Mouse (Mus musculus) heart, embryonic 11.5 days (tissue): Measurements from ENCODE around the gene Prorsd1. TPM values are rescaled to one million over a fixed set of nuclear protein-coding genes. Genes with fewer than 3 reads are reported as not detected.

Experiments
- ATAC-seq: fragments of 200-750 bp; cut with Nextera tagmentation; replicated peaks from 2 replicates; pipeline ENCODE4 v1.8.0; 2017; ENCODE audit warnings: moderate library complexity; ENCODE audit not compliant: insufficient number of reproducible peaks, low FRiP score, low TSS enrichment
- H3K27ac ChIP-seq: fragments of 300-500 bp; sonication (generic); 2 replicates; pipeline ENCODE4 v1.5.1; 2014; ENCODE audit warnings: mild to moderate bottlenecking, low read depth, low read length
- H3K27me3 ChIP-seq: fragments of 300-500 bp; sonication (generic); 2 replicates; pipeline ENCODE4 v1.6.1; 2014; ENCODE audit warnings: mild to moderate bottlenecking, low read length, mixed read lengths; ENCODE audit not compliant: control insufficient read depth, insufficient read depth
- H3K36me3 ChIP-seq: fragments of 300-500 bp; sonication (generic); 2 replicates; pipeline ENCODE4 v1.6.1; 2014; ENCODE audit warnings: mild to moderate bottlenecking, low read length, moderate library complexity, mixed read lengths; ENCODE audit not compliant: control insufficient read depth, insufficient read depth
- H3K4me1 ChIP-seq: fragments of 300-500 bp; sonication (generic); 2 replicates; pipeline ENCODE4 v1.6.1; 2014; ENCODE audit warnings: low read length; ENCODE audit not compliant: control insufficient read depth, insufficient read depth
- H3K4me2 ChIP-seq: fragments of 300-500 bp; sonication (generic); 2 replicates; pipeline ENCODE4 v1.6.1; 2014; ENCODE audit warnings: mild to moderate bottlenecking, moderate library complexity
- H3K4me3 ChIP-seq: fragments of 300-500 bp; sonication (generic); 2 replicates; pipeline ENCODE4 v1.5.1; 2014; ENCODE audit warnings: low read depth, low read length
- H3K9ac ChIP-seq: fragments of 300-500 bp; sonication (generic); 2 replicates; pipeline ENCODE4 v1.6.1; 2014; ENCODE audit warnings: mild to moderate bottlenecking, low read depth, low read length, moderate library complexity
- H3K9me3 ChIP-seq: fragments of 300-500 bp; sonication (generic); replicated peaks from 2 replicates; pipeline ENCODE4 v1.6.1; 2016; ENCODE audit warnings: low read length; ENCODE audit not compliant: control insufficient read depth
- WGBS: fragments of 180-500 bp; shearing (Covaris S2); extraction: QIAGEN DNeasy Blood & Tissue Kit; methylation state at CpG from one replicate; pipeline ENCODE4 v1.1.7; 2014; ENCODE audit not compliant: insufficient replicate concordance; 5-methylcytosine and 5-hydroxymethylcytosine counted together
- polyA plus RNA-seq: library from polyadenylated mRNA; unstranded; fragments of >200 nt; fragmentation: Nextera tagmentation; extraction: Ambion mirVana; gene quantifications from 2 replicates; pipeline ENCODE4 v1.2.1, GENCODE M21; 2014

Gene Prorsd1
- 29.1 and 32.8 TPM in 2 replicates for polyA plus RNA-seq

GRCm38 (mm10) chr11:29514682-29515412 lies at the start of gene Prorsd1:
Gene Prorsd1 (minus strand): TSS chr11:29515033.
- Histone ChIP-seq H3K9ac (peak within 1 kb of the TSS; percentile 80), H3K4me2 (peak within 1 kb of the TSS; percentile 69), H3K9me3 (no peaks in the 10 kb centered on the region), H3K36me3 (peaks cover 4% of the 10 kb centered on the region), H3K27me3 (no peaks in the 10 kb centered on the region), H3K27ac (no peak within 1 kb of the TSS), H3K4me3 (peak within 1 kb of the TSS; percentile 55), H3K4me1 (no peaks in the 10 kb centered on the region)
- ATAC-seq: peak; percentile 99
- 2% methylated on average over 40 of the region's 40 CpGs for WGBS

GRCm38 (mm10) chr11:29563406-29563805 lies 48.6 kb upstream of the Prorsd1 start:
- Histone ChIP-seq H3K4me2 (no peak overlapping the region), H3K36me3 (no peaks in the 10 kb centered on the region), H3K4me1 (no peaks in the 10 kb centered on the region), H3K27me3 (no peaks in the 10 kb centered on the region), H3K27ac (no peak overlapping the region), H3K9ac (no peak overlapping the region), H3K9me3 (no peaks in the 10 kb centered on the region), H3K4me3 (no peak overlapping the region)
- 80% methylated on average over 2 of the region's 2 CpGs for WGBS
- no peak for ATAC-seq

- 82% methylated on average over 3 of the region's 3 CpGs for whole genome bisulfite sequencing
Measured at GRCm38 (mm10) chr11:29560990-29561389, 46.2 kb upstream of the Prorsd1 start.

GRCm38 (mm10) chr11:29560452-29560851 lies 45.6 kb upstream of the Prorsd1 start:
- 80% methylated on average over 9 of the region's 9 CpGs for WGBS
- H3K27me3 ChIP-seq: no peaks in the 10 kb centered on the region

More at GRCm38 (mm10) chr11:29560990-29561389, 46.2 kb upstream of the Prorsd1 start:
- Histone ChIP-seq H3K27me3 (no peaks in the 10 kb centered on the region), H3K4me2 (no peak overlapping the region), H3K36me3 (no peaks in the 10 kb centered on the region), H3K27ac (no peak overlapping the region), H3K9me3 (no peaks in the 10 kb centered on the region), H3K9ac (no peak overlapping the region), H3K4me3 (no peak overlapping the region), H3K4me1 (no peaks in the 10 kb centered on the region)
- no peak for ATAC-seq

GRCm38 (mm10) chr11:29549425-29549778 lies 34.6 kb upstream of the Prorsd1 start:
- H3K4me1 ChIP-seq: peaks cover 4% of the 10 kb centered on the region; the same call in 1 of the 2 replicates
- no peaks in the 10 kb centered on the region for H3K9me3 ChIP-seq
- no peak overlapping the region for H3K9ac ChIP-seq
- no peak overlapping the region for H3K4me2 ChIP-seq
- no peak overlapping the region for H3K4me3 ChIP-seq
- no peak for ATAC-seq
- H3K27me3 ChIP-seq: no peaks in the 10 kb centered on the region
- 84% methylated on average over 1 of the region's 1 CpGs for WGBS
- H3K36me3 ChIP-seq: peaks cover 12% of the 10 kb centered on the region
- H3K27ac ChIP-seq: no peak overlapping the region

More at GRCm38 (mm10) chr11:29560452-29560851, 45.6 kb upstream of the Prorsd1 start:
- no peak overlapping the region for H3K9ac ChIP-seq
- H3K4me3 ChIP-seq: no peak overlapping the region
- H3K36me3 ChIP-seq: no peaks in the 10 kb centered on the region
- no peak overlapping the region for H3K27ac ChIP-seq
- no peaks in the 10 kb centered on the region for H3K4me1 ChIP-seq
- ATAC-seq: no peak
- H3K9me3 ChIP-seq: no peaks in the 10 kb centered on the region
- no peak overlapping the region for H3K4me2 ChIP-seq

- no peak for ATAC-seq
- peak overlapping the region; percentile 92 for H3K9ac ChIP-seq
- WGBS: 26% methylated on average over 23 of the region's 23 CpGs
Measured at GRCm38 (mm10) chr11:29548504-29549424, 33.9 kb upstream of the Prorsd1 start.

GRCm38 (mm10) chr11:29547752-29548503 lies 33.1 kb upstream of the Prorsd1 start, which contains the start of the genes Clhc1 and Rps27a:
Gene Clhc1 (plus strand): TSS chr11:29547950.
Gene Rps27a (minus strand): TSS chr11:29548109.
- Histone ChIP-seq H3K4me3 (peak within 1 kb of the TSS; percentile 81), H3K36me3 (peaks cover 21% of the 10 kb centered on the region), H3K9me3 (no peaks in the 10 kb centered on the region), H3K4me1 (peaks cover 4% of the 10 kb centered on the region; the same call in 1 of the 2 replicates), H3K27me3 (no peaks in the 10 kb centered on the region), H3K27ac (peak within 1 kb of the TSS; percentile 76), H3K4me2 (peak within 1 kb of the TSS; percentile 73), H3K9ac (peak within 1 kb of the TSS; percentile 92)
- WGBS: under 1% methylated on average over 46 of the region's 46 CpGs
- ATAC-seq: peak; percentile 98

More at GRCm38 (mm10) chr11:29548504-29549424, 33.9 kb upstream of the Prorsd1 start:
- peaks cover 18% of the 10 kb centered on the region for H3K36me3 ChIP-seq
- peak overlapping the region; percentile 70 for H3K4me2 ChIP-seq
- no peak overlapping the region; the same call in 1 of the 2 replicates for H3K27ac ChIP-seq
- peaks cover 4% of the 10 kb centered on the region; the same call in 1 of the 2 replicates for H3K4me1 ChIP-seq
- H3K27me3 ChIP-seq: no peaks in the 10 kb centered on the region
- H3K9me3 ChIP-seq: no peaks in the 10 kb centered on the region
- peak overlapping the region; percentile 81 for H3K4me3 ChIP-seq
